Mouse (Mus musculus) heart, adult 2 months (tissue): Measurements from ENCODE around the gene Ccdc51.
"Not testable (repeated sequence)": the region's sequence is repeated elsewhere in the genome, so short reads cannot be mapped to it uniquely, and the experiment has no call there.

Source experiments
- CTCF ChIP-seq: fragments of 200-600 bp; IDR thresholded peaks from 2 replicates; pipeline ENCODE4 v1.8.1; 2022; ENCODE audit warnings: antibody characterized with exemption, mild to moderate bottlenecking, moderate library complexity
- EP300 ChIP-seq: fragments of 200-500 bp; IDR thresholded peaks from 2 replicates; pipeline ENCODE4 v1.6.1; 2011; ENCODE audit warnings: low read depth, low read length, control low read depth; ENCODE audit not compliant: insufficient read depth
- POLR2A ChIP-seq: fragments of 200-500 bp; IDR thresholded peaks from 2 replicates; pipeline ENCODE4 v1.6.1; 2011; ENCODE audit warnings: mild to moderate bottlenecking, low read depth, low read length, control low read depth; ENCODE audit not compliant: insufficient read depth

DNA sequence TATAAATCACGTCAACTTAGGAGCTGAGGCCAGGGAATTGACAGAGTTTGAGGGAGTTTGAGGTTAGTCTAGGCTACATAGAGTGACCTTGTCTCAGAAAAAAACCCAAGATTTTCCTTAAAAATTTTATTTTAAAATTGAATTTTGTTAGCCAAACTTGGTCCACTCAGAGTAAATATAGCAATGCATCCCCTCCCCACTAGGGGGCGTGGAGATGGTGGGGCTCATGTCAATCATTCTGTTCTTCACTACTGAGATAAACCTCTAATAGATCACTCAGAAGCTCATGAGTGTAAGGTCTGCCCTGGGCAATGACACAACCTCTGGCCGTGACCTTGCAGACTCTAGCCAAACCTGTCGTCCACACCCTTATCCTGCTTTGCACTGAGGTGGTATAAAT is 58.1 kb downstream of the Ccdc51 start:
- TF ChIP-seq CTCF: peak; percentile 53
- TF ChIP-seq EP300, POLR2A: not testable (repeated sequence)
